Mouse (Mus musculus) heart, embryonic 12.5 days (tissue): ENCODE measurements at regions not wholly inside any gene's neighbourhood (a gene's known extent, or its start where the extent isn't known, plus 50 kb on each side); places are given as distances from the start of the nearest gene placed in this dataset.
"Not testable (repeated sequence)": the region's sequence is repeated elsewhere in the genome, so short reads cannot be mapped to it uniquely, and the experiment has no call there.

ENCODE experiments used
- ATAC-seq: fragments of 200-750 bp; cut with Nextera tagmentation; 2 replicates; pipeline ENCODE4 v1.8.0; 2017; ENCODE audit warnings: moderate TSS enrichment, moderate library complexity; ENCODE audit not compliant: insufficient number of reproducible peaks, low FRiP score
- H3K27ac ChIP-seq: fragments of 300-500 bp; sonication (generic); 2 replicates; pipeline ENCODE4 v1.5.1; 2016; ENCODE audit warnings: mild to moderate bottlenecking, moderate library complexity; ENCODE audit not compliant: poor library complexity, severe bottlenecking
- H3K27me3 ChIP-seq: fragments of 300-500 bp; sonication (generic); replicated peaks from 2 replicates; pipeline ENCODE4 v1.6.1; 2016; ENCODE audit warnings: mild to moderate bottlenecking, moderate library complexity
- H3K36me3 ChIP-seq: fragments of 300-500 bp; sonication (generic); 2 replicates; pipeline ENCODE4 v1.6.1; 2016; ENCODE audit warnings: mild to moderate bottlenecking, moderate library complexity
- H3K4me1 ChIP-seq: fragments of 300-500 bp; sonication (generic); replicated peaks from 2 replicates; pipeline ENCODE4 v1.6.1; 2016; ENCODE audit warnings: mild to moderate bottlenecking
- H3K4me2 ChIP-seq: fragments of 300-500 bp; sonication (generic); 2 replicates; pipeline ENCODE4 v1.6.1; 2016; ENCODE audit warnings: mild to moderate bottlenecking, moderate library complexity
- H3K4me3 ChIP-seq: fragments of 300-500 bp; sonication (generic); 2 replicates; pipeline ENCODE4 v1.5.1; 2016; ENCODE audit warnings: mild to moderate bottlenecking
- H3K9ac ChIP-seq: fragments of 300-500 bp; sonication (generic); 2 replicates; pipeline ENCODE4 v1.6.1; 2016; ENCODE audit warnings: mild to moderate bottlenecking, moderate library complexity
- H3K9me3 ChIP-seq: fragments of 300-500 bp; sonication (generic); replicated peaks from 2 replicates; pipeline ENCODE4 v1.6.1; 2016; ENCODE audit warnings: mild to moderate bottlenecking, moderate library complexity
- WGBS: fragments of 180-500 bp; shearing (Covaris S2); methylation state at CpG from one replicate; pipeline ENCODE4 v1.1.7; 2016; 5-methylcytosine and 5-hydroxymethylcytosine counted together

DNA sequence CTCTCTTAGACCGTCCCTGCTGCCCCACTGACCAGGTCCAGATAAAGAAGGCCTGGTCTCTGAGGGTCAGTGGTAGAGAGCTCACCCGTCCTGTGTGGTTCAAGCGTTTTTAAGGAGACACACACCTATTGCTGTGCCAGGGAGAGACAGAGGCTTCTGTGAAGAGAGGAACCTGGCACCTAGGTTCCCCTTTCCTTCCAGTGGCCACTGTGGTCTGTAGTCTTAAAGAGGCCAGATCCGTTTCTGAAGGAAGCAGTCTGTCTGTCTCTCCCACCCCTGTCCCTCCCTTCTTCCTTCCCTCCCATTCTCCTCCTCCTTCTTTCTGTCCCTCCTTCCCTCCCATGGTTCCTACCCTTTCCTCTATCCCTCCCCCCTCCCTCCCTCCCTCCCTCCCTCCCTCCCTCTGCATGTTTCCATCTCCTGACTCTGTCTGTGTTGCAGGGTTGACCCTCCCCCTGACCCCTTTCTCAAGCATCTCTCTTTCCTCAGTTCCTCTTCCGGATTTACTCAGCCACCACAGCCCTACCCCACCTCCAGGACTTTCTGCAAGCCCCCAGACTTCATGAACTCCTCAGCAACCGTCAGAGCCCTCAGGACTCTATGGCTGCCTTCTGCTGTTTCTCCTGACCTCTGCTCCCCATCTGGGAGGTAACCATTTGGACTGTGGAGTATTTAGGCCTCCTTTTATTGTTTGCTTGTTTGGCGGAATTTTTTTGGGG is 100.1 kb upstream of the Ubl3 start:
- no peak for ATAC-seq
- 56% methylated on average over 7 of the region's 7 CpGs for WGBS
- no peak overlapping the region for H3K4me2 ChIP-seq

GRCm38 (mm10) chr5:148651736-148652135 is 99.1 kb upstream of the Ubl3 start:
- Histone ChIP-seq H3K4me2 (no peak overlapping the region), H3K27me3 (no peaks in the 10 kb centered on the region), H3K9ac (no peak overlapping the region), H3K9me3 (no peaks in the 10 kb centered on the region), H3K4me3 (no peak overlapping the region), H3K36me3 (no peaks in the 10 kb centered on the region), H3K4me1 (no peaks in the 10 kb centered on the region; the same call in 1 of the 2 replicates), H3K27ac (no peak overlapping the region)
- WGBS, result 55% methylated on average over 4 of the region's 4 CpGs
- no peak for ATAC-seq

More for the DNA sequence above, 100.1 kb upstream of the Ubl3 start:
- H3K9me3 ChIP-seq, result no peaks in the 10 kb centered on the region
- no peaks in the 10 kb centered on the region; the same call in 1 of the 2 replicates for H3K4me1 ChIP-seq
- H3K27me3 ChIP-seq, result no peaks in the 10 kb centered on the region
- no peak overlapping the region for H3K4me3 ChIP-seq
- H3K36me3 ChIP-seq, result no peaks in the 10 kb centered on the region
- H3K27ac ChIP-seq, result no peak overlapping the region
- H3K9ac ChIP-seq, result no peak overlapping the region

DNA sequence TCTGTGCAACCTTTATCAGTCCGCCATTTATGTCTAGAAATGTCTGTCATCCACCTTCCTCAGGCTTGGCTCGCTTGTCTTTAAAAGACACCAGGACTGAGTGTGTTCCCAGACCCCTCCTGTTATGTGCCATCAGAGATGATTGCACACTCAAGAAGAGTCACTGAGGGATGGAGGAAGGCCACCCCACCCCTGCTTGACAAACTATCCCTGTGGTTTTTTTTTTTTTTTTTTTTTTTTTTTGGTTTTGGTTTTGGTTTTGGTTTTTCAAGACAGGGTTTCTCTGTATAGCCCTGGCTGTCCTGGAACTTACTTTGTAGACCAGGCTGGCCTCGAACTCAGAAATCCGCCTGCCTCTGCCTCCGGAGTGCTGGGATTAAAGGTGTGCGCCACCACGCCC is 97.0 kb upstream of the Ubl3 start:
- H3K4me3 ChIP-seq, H3K27ac ChIP-seq, H3K4me1 ChIP-seq, H3K9ac ChIP-seq, H3K9me3 ChIP-seq, ATAC-seq, H3K27me3 ChIP-seq, H3K4me2 ChIP-seq, H3K36me3 ChIP-seq: not testable (repeated sequence)
- 84% methylated on average over 7 of the region's 7 CpGs for WGBS

- no peak for ATAC-seq
- Histone ChIP-seq H3K27me3 (no peaks in the 10 kb centered on the region), H3K36me3 (no peaks in the 10 kb centered on the region), H3K9me3 (peaks cover 4% of the 10 kb centered on the region; the same call in 1 of the 2 replicates), H3K27ac (no peak overlapping the region), H3K4me3 (no peak overlapping the region), H3K4me2 (no peak overlapping the region), H3K4me1 (no peaks in the 10 kb centered on the region; the same call in 1 of the 2 replicates), H3K9ac (no peak overlapping the region)
- 79% methylated on average over 9 of the region's 9 CpGs for WGBS
Observed at GRCm38 (mm10) chr5:148649123-148649522, 96.5 kb upstream of the Ubl3 start.

DNA sequence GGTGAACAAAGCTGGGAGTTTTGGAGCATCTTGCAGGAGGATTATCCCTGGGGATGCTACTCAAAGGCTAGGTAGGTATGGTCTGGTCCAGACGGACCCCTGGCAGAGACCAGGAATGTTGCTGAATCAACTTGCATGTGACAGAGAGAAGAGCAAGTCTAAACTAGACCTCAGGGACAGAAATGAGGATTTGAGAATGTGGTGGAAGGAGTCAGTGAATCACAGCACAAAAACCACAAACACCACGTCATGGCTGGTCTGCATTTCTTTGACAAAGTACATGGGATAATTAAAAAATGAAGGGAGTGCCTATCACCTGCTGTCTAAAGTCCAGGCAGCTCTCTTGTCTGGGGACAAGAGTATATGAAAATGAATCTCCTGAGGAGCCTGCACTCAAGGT is 95.1 kb upstream of the Ubl3 start:
- Histone ChIP-seq H3K36me3 (no peaks in the 10 kb centered on the region), H3K9ac (no peak overlapping the region), H3K4me1 (no peaks in the 10 kb centered on the region), H3K4me2 (no peak overlapping the region), H3K27ac (no peak overlapping the region), H3K9me3 (peaks cover 7% of the 10 kb centered on the region; the same call in 1 of the 2 replicates), H3K27me3 (no peaks in the 10 kb centered on the region), H3K4me3 (no peak overlapping the region)
- WGBS, result 62% methylated on average over 2 of the region's 2 CpGs
- no peak for ATAC-seq

DNA sequence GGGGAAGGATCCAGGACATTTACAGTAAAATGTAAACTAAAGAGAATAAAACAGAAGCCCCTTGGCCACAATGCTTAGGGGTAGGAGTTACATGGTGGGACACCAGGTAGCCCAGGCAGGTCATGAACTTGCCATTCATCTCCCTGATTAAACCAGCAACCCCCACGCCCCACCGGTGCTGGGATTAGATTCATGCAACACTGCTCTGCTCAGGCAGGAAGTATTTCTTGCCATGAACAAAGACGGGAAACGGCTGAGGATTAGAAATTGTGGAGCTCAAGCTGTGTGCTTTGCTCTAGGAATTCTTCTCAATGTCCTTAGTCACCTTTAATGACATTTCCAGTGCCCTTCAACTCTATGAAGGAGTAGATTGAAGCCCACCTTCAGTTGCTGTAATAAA is 93.2 kb upstream of the Ubl3 start:
- no peak overlapping the region for H3K9ac ChIP-seq
- peaks cover 7% of the 10 kb centered on the region; the same call in 1 of the 2 replicates for H3K9me3 ChIP-seq
- H3K4me2 ChIP-seq, result no peak overlapping the region
- 61% methylated on average over 4 of the region's 4 CpGs for WGBS
- no peak overlapping the region for H3K4me3 ChIP-seq
- H3K4me1 ChIP-seq, result peaks cover 10% of the 10 kb centered on the region; the same call in 1 of the 2 replicates
- H3K36me3 ChIP-seq, result no peaks in the 10 kb centered on the region
- no peak overlapping the region for H3K27ac ChIP-seq
- no peak for ATAC-seq
- no peaks in the 10 kb centered on the region for H3K27me3 ChIP-seq

DNA sequence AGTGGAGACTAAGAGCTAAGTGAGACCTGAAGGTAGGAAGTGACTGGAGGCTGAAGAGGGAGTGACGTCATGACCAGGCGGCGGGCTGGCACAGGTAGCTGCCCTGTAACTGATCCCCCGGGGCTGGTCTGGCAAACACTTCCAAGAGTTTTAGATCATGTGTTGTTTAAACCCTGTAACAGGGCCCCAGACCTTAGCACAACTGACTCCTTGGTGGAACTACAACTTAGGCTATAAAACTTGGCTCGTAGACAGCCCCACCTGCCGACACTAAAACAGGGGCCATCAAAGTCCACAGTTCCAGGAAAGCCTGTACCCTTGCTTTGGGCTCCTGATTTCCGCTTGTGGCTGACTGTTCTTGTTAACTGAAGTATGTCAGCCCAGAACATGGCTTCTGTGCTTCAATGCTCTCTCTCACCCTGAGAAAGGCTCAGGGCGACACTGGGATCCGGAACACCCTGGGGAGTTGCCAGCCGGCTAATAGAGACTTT is 92.6 kb upstream of the Ubl3 start:
- Histone ChIP-seq H3K27me3 (no peaks in the 10 kb centered on the region), H3K27ac (no peak overlapping the region), H3K9ac (no peak overlapping the region), H3K4me3 (no peak overlapping the region), H3K36me3 (no peaks in the 10 kb centered on the region), H3K9me3 (peaks cover 7% of the 10 kb centered on the region; the same call in 1 of the 2 replicates), H3K4me2 (no peak overlapping the region), H3K4me1 (peaks cover 10% of the 10 kb centered on the region; the same call in 1 of the 2 replicates)
- WGBS, result 83% methylated on average over 10 of the region's 10 CpGs
- no peak for ATAC-seq

DNA sequence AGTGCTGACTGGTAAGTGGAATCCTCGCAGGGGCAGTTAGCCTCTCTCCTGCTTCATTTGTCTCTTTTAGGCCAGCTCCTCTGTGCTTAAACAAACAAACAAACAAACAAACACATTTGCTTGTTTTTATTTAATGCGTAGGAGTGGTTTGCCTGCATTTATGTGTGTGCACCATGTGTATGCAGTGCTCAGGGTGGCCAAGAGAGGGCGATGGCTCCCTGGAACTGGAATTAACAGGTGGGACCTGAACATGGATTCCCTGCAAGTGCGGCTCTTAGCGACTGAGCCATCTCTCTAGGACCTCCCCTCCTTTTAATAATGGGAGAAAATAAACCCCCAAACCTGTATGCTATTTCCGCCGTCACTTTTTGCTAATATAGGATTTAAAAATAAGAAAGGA is 91.8 kb upstream of the Ubl3 start:
- no peaks in the 10 kb centered on the region for H3K36me3 ChIP-seq
- H3K4me3 ChIP-seq, result no peak overlapping the region
- 89% methylated on average over 7 of the region's 7 CpGs for WGBS
- H3K9ac ChIP-seq, result no peak overlapping the region
- H3K27ac ChIP-seq, result no peak overlapping the region
- H3K4me1 ChIP-seq, result peaks cover 10% of the 10 kb centered on the region; the same call in 1 of the 2 replicates
- H3K4me2 ChIP-seq, result no peak overlapping the region
- H3K27me3 ChIP-seq, result no peaks in the 10 kb centered on the region
- ATAC-seq, result no peak
- peaks cover 7% of the 10 kb centered on the region; the same call in 1 of the 2 replicates for H3K9me3 ChIP-seq

GRCm38 (mm10) chr5:148641652-148642395 is 89.2 kb upstream of the Ubl3 start:
- Histone ChIP-seq H3K9me3 (peaks cover 7% of the 10 kb centered on the region; the same call in 1 of the 2 replicates), H3K9ac (peak overlapping the region; percentile 15; the same call in 1 of the 2 replicates), H3K4me3 (no peak overlapping the region), H3K27me3 (0 out of 2 replicates have a peak, but pooled peaks cover 9% of the 10 kb centered on the region), H3K27ac (no peak overlapping the region), H3K36me3 (no peaks in the 10 kb centered on the region), H3K4me1 (peaks cover 10% of the 10 kb centered on the region; the same call in 1 of the 2 replicates), H3K4me2 (peak overlapping the region; percentile 51)
- ATAC-seq, result no peak
- 37% methylated on average over 15 of the region's 15 CpGs for WGBS

- H3K4me2 ChIP-seq, result 0 out of 2 replicates have a peak overlapping the region, but pooled peaks have one; percentile 28
- ATAC-seq, result no peak
- no peak overlapping the region for H3K4me3 ChIP-seq
- no peak overlapping the region for H3K9ac ChIP-seq
- H3K27me3 ChIP-seq, result 0 out of 2 replicates have a peak, but pooled peaks cover 9% of the 10 kb centered on the region
- peaks cover 7% of the 10 kb centered on the region; the same call in 1 of the 2 replicates for H3K9me3 ChIP-seq
- H3K4me1 ChIP-seq, result peaks cover 10% of the 10 kb centered on the region; the same call in 1 of the 2 replicates
- H3K36me3 ChIP-seq, result no peaks in the 10 kb centered on the region
- 42% methylated on average over 14 of the region's 14 CpGs for WGBS
- no peak overlapping the region for H3K27ac ChIP-seq
Observed at GRCm38 (mm10) chr5:148640523-148640922, 87.9 kb upstream of the Ubl3 start.

GRCm38 (mm10) chr5:148634919-148635356 is 82.3 kb upstream of the Ubl3 start:
- no peak for ATAC-seq
- Histone ChIP-seq H3K4me3 (no peak overlapping the region), H3K27me3 (0 out of 2 replicates have a peak, but pooled peaks cover 9% of the 10 kb centered on the region), H3K4me1 (peaks cover 31% of the 10 kb centered on the region), H3K9ac (no peak overlapping the region), H3K36me3 (no peaks in the 10 kb centered on the region), H3K4me2 (no peak overlapping the region), H3K9me3 (no peaks in the 10 kb centered on the region), H3K27ac (no peak overlapping the region)
- 70% methylated on average over 11 of the region's 11 CpGs for WGBS
